Mouse (Mus musculus): ENCODE data around the gene Samt3.

The Samt3 gene

GRCm38 (mm10) chrX:86043899-86044298, at the start of gene Samt3:
Gene Samt3 (plus strand): TSS chrX:86044199.
- DNase-seq, result no peak

GRCm38 (mm10) chrX:86016591-86016990, 27.4 kb upstream of the Samt3 start:
- DNase-seq, result no peak

- no peak for DNase-seq
Measured at GRCm38 (mm10) chrX:86088672-86089071, 44.7 kb downstream of the Samt3 start.

Data from cerebellum, postnatal 36 days (tissue).